Mouse (Mus musculus): ENCODE measurements at regions not wholly inside any gene's neighbourhood (a gene's known extent, or its start where the extent isn't known, plus 50 kb on each side); places are given as distances from the start of the nearest gene placed in this dataset.

- Histone ChIP-seq H3K4me3 (ENCODE audit: insufficient read depth, poor library complexity, severe bottlenecking) (no peak overlapping the region), H3K79me3 (ENCODE audit: low read depth) (no peaks in the 10 kb centered on the region), H3ac (ENCODE audit: control insufficient read depth, insufficient read length, low read depth) (no peak overlapping the region), H3K36me3 (ENCODE audit: control insufficient read depth, insufficient read depth) (no peaks in the 10 kb centered on the region), H3K27me3 (ENCODE audit: control insufficient read depth, insufficient read depth, insufficient read length) (no peaks in the 10 kb centered on the region), H3K79me2 (ENCODE audit: control insufficient read depth, insufficient read depth) (no peaks in the 10 kb centered on the region)
- TF ChIP-seq MAX (IDR thresholded peaks at IDR 0.05) (no peak), USF1 (IDR thresholded peaks at IDR 0.05; ENCODE audit: low read depth) (no peak), CEBPB (IDR thresholded peaks at IDR 0.05; ENCODE audit: low read depth) (no peak), CTCF (IDR thresholded peaks at IDR 0.05; ENCODE audit: control insufficient read depth, insufficient read depth, insufficient read length) (no peak), MYOG (IDR thresholded peaks at IDR 0.05; ENCODE audit: control insufficient read depth, extremely low read depth, insufficient read length) (no peak), MYOD1 (IDR thresholded peaks at IDR 0.05; ENCODE audit: control insufficient read depth, insufficient read length, low read depth) (no peak), FOSL1 (IDR thresholded peaks at IDR 0.05; ENCODE audit: insufficient read depth, low read length, poor library complexity, severe bottlenecking) (no peak)
Measured at GRCm38 (mm10) chr1:75693231-75693914, 147.3 kb downstream of the Slc4a3 start.

GRCm38 (mm10) chr1:75704832-75705650, 159.0 kb downstream of the Slc4a3 start:
- no peaks in the 10 kb centered on the region for H3K79me3 ChIP-seq (ENCODE audit: low read depth)
- H3K36me3 ChIP-seq (ENCODE audit: control insufficient read depth, insufficient read depth) = no peaks in the 10 kb centered on the region
- no peaks in the 10 kb centered on the region for H3K27me3 ChIP-seq (ENCODE audit: control insufficient read depth, insufficient read depth, insufficient read length)
- H3ac ChIP-seq (ENCODE audit: control insufficient read depth, insufficient read length, low read depth) = no peak overlapping the region
- H3K4me3 ChIP-seq (ENCODE audit: insufficient read depth, poor library complexity, severe bottlenecking) = no peak overlapping the region
- TF ChIP-seq FOSL1 (IDR thresholded peaks at IDR 0.05; ENCODE audit: insufficient read depth, low read length, poor library complexity, severe bottlenecking) (no peak), MYOD1 (IDR thresholded peaks at IDR 0.05; ENCODE audit: control insufficient read depth, insufficient read length, low read depth) (no peak), CEBPB (IDR thresholded peaks at IDR 0.05; ENCODE audit: low read depth) (no peak), MAX (IDR thresholded peaks at IDR 0.05) (no peak), CTCF (IDR thresholded peaks at IDR 0.05; ENCODE audit: control insufficient read depth, insufficient read depth, insufficient read length) (no peak), MYOG (IDR thresholded peaks at IDR 0.05; ENCODE audit: control insufficient read depth, extremely low read depth, insufficient read length) (no peak)
- no peaks in the 10 kb centered on the region for H3K79me2 ChIP-seq (ENCODE audit: control insufficient read depth, insufficient read depth)

- Histone ChIP-seq H3K4me3 (ENCODE audit: insufficient read depth, poor library complexity, severe bottlenecking) (no peak overlapping the region), H3K79me3 (ENCODE audit: low read depth) (no peaks in the 10 kb centered on the region), H3K27me3 (ENCODE audit: control insufficient read depth, insufficient read depth, insufficient read length) (no peaks in the 10 kb centered on the region), H3ac (ENCODE audit: control insufficient read depth, insufficient read length, low read depth) (no peak overlapping the region), H3K79me2 (ENCODE audit: control insufficient read depth, insufficient read depth) (no peaks in the 10 kb centered on the region), H3K36me3 (ENCODE audit: control insufficient read depth, insufficient read depth) (no peaks in the 10 kb centered on the region)
- TF ChIP-seq MAX (IDR thresholded peaks at IDR 0.05) (no peak), MYOD1 (IDR thresholded peaks at IDR 0.05; ENCODE audit: control insufficient read depth, insufficient read length, low read depth) (no peak), FOSL1 (IDR thresholded peaks at IDR 0.05; ENCODE audit: insufficient read depth, low read length, poor library complexity, severe bottlenecking) (no peak), MYOG (IDR thresholded peaks at IDR 0.05; ENCODE audit: control insufficient read depth, extremely low read depth, insufficient read length) (no peak), CEBPB (IDR thresholded peaks at IDR 0.05; ENCODE audit: low read depth) (no peak), USF1 (IDR thresholded peaks at IDR 0.05; ENCODE audit: low read depth) (no peak)
Measured at GRCm38 (mm10) chr1:75706126-75706525, 160.1 kb downstream of the Slc4a3 start.

- no peaks in the 10 kb centered on the region for H3K79me2 ChIP-seq (ENCODE audit: control insufficient read depth, insufficient read depth)
- no peaks in the 10 kb centered on the region for H3K79me3 ChIP-seq (ENCODE audit: low read depth)
- no peak for TF ChIP-seq CTCF (IDR thresholded peaks at IDR 0.05; ENCODE audit: control insufficient read depth, insufficient read depth, insufficient read length)
- TF ChIP-seq USF1 (IDR thresholded peaks at IDR 0.05; ENCODE audit: low read depth) = no peak
- H3K36me3 ChIP-seq (ENCODE audit: control insufficient read depth, insufficient read depth) = no peaks in the 10 kb centered on the region
- H3K27me3 ChIP-seq (ENCODE audit: control insufficient read depth, insufficient read depth, insufficient read length) = no peaks in the 10 kb centered on the region
- no peak overlapping the region for H3K4me3 ChIP-seq (ENCODE audit: insufficient read depth, poor library complexity, severe bottlenecking)
- H3ac ChIP-seq (ENCODE audit: control insufficient read depth, insufficient read length, low read depth) = no peak overlapping the region
Measured at GRCm38 (mm10) chr1:75723431-75723830, 177.4 kb downstream of the Slc4a3 start.

- H3K36me3 ChIP-seq (ENCODE audit: control insufficient read depth, insufficient read depth) = no peaks in the 10 kb centered on the region
- no peaks in the 10 kb centered on the region for H3K79me3 ChIP-seq (ENCODE audit: low read depth)
- no peak overlapping the region for H3ac ChIP-seq (ENCODE audit: control insufficient read depth, insufficient read length, low read depth)
- no peak overlapping the region for H3K4me3 ChIP-seq (ENCODE audit: insufficient read depth, poor library complexity, severe bottlenecking)
- H3K27me3 ChIP-seq (ENCODE audit: control insufficient read depth, insufficient read depth, insufficient read length) = no peaks in the 10 kb centered on the region
- H3K79me2 ChIP-seq (ENCODE audit: control insufficient read depth, insufficient read depth) = no peaks in the 10 kb centered on the region
- TF ChIP-seq USF1 (IDR thresholded peaks at IDR 0.05; ENCODE audit: low read depth) = no peak
Measured at GRCm38 (mm10) chr1:75725329-75725728, 179.3 kb downstream of the Slc4a3 start.

- no peaks in the 10 kb centered on the region for H3K79me2 ChIP-seq (ENCODE audit: control insufficient read depth, insufficient read depth)
- H3K36me3 ChIP-seq (ENCODE audit: control insufficient read depth, insufficient read depth) = no peaks in the 10 kb centered on the region
- no peaks in the 10 kb centered on the region for H3K79me3 ChIP-seq (ENCODE audit: low read depth)
- no peak for TF ChIP-seq MAX (IDR thresholded peaks at IDR 0.05)
- no peak for TF ChIP-seq MYOG (IDR thresholded peaks at IDR 0.05; ENCODE audit: control insufficient read depth, extremely low read depth, insufficient read length)
- no peak for TF ChIP-seq FOSL1 (IDR thresholded peaks at IDR 0.05; ENCODE audit: insufficient read depth, low read length, poor library complexity, severe bottlenecking)
- no peak for TF ChIP-seq CEBPB (IDR thresholded peaks at IDR 0.05; ENCODE audit: low read depth)
- TF ChIP-seq USF1 (IDR thresholded peaks at IDR 0.05; ENCODE audit: low read depth) = no peak
- TF ChIP-seq CTCF (IDR thresholded peaks at IDR 0.05; ENCODE audit: control insufficient read depth, insufficient read depth, insufficient read length) = no peak
- no peak for TF ChIP-seq MYOD1 (IDR thresholded peaks at IDR 0.05; ENCODE audit: control insufficient read depth, insufficient read length, low read depth)
- H3K4me3 ChIP-seq (ENCODE audit: insufficient read depth, poor library complexity, severe bottlenecking) = no peak overlapping the region
- no peak overlapping the region for H3ac ChIP-seq (ENCODE audit: control insufficient read depth, insufficient read length, low read depth)
- H3K27me3 ChIP-seq (ENCODE audit: control insufficient read depth, insufficient read depth, insufficient read length) = no peaks in the 10 kb centered on the region
Measured at GRCm38 (mm10) chr1:75728859-75729258, 182.8 kb downstream of the Slc4a3 start.

Measured in C2C12 (cell line).